Mouse (Mus musculus) intestine, postnatal 0 days (tissue): ENCODE results near the gene Slc25a23. TPM values are rescaled to one million over a fixed set of nuclear protein-coding genes. Genes with fewer than 3 reads are reported as not detected.
A peak's percentile ranks its signal among the peaks of the same experiment; 100 is the strongest.

Experiments
- ATAC-seq: fragments of 200-750 bp; cut with Nextera tagmentation; 2 replicates; pipeline ENCODE4 v1.8.0; 2017; ENCODE audit warnings: mild to moderate bottlenecking, moderate TSS enrichment, moderate library complexity
- H3K27ac ChIP-seq: fragments of 300-500 bp; sonication (generic); 2 replicates; pipeline ENCODE4 v1.5.1; 2014; ENCODE audit warnings: mild to moderate bottlenecking, low read depth, low read length, moderate library complexity
- H3K27me3 ChIP-seq: fragments of 300-500 bp; sonication (generic); replicated peaks from 2 replicates; pipeline ENCODE4 v1.6.1; 2014; ENCODE audit warnings: low read length, mixed read lengths; ENCODE audit not compliant: control insufficient read depth, insufficient read depth
- H3K36me3 ChIP-seq: fragments of 300-500 bp; sonication (generic); 2 replicates; pipeline ENCODE4 v1.6.1; 2014; ENCODE audit warnings: mild to moderate bottlenecking, moderate library complexity; ENCODE audit not compliant: control insufficient read depth, insufficient read depth
- H3K4me1 ChIP-seq: fragments of 300-500 bp; sonication (generic); replicated peaks from 2 replicates; pipeline ENCODE4 v1.6.1; 2014; ENCODE audit warnings: antibody characterized with exemption, low read length, mixed read lengths; ENCODE audit not compliant: control insufficient read depth, insufficient read depth
- H3K4me2 ChIP-seq: fragments of 300-500 bp; sonication (generic); replicated peaks from 2 replicates; pipeline ENCODE4 v1.6.1; 2014; ENCODE audit warnings: low read depth, mild to moderate bottlenecking, moderate library complexity
- H3K4me3 ChIP-seq: fragments of 300-500 bp; sonication (generic); 2 replicates; pipeline ENCODE4 v1.5.1; 2014; ENCODE audit warnings: low read depth, low read length
- H3K9ac ChIP-seq: fragments of 300-500 bp; sonication (generic); 2 replicates; pipeline ENCODE4 v1.6.1; 2014; ENCODE audit warnings: mild to moderate bottlenecking, low read depth, low read length
- H3K9me3 ChIP-seq: fragments of 300-500 bp; sonication (generic); 2 replicates; pipeline ENCODE4 v1.6.1; 2016; ENCODE audit warnings: mixed run types; ENCODE audit not compliant: control insufficient read depth
- CTCF ChIP-seq: sonication (generic); IDR thresholded peaks from 2 replicates; pipeline ENCODE4 v1.5.1; 2016; ENCODE audit warnings: low read depth, mild to moderate bottlenecking, control low read depth, antibody characterized with exemption, moderate library complexity
- WGBS: fragments of 180-500 bp; shearing (Covaris S2); extraction: QIAGEN DNeasy Blood & Tissue Kit; methylation state at CpG from one replicate; pipeline ENCODE4 v1.1.7; 2014; 5-methylcytosine and 5-hydroxymethylcytosine counted together
- polyA plus RNA-seq: library from polyadenylated mRNA; unstranded; fragments of >200 nt; fragmentation: Nextera tagmentation; extraction: Ambion mirVana; gene quantifications from 2 replicates; pipeline ENCODE4 v1.2.1, GENCODE M21; 2015

The Slc25a23 gene
- polyA plus RNA-seq, 1 experiment from 2014 or later: 5.1 TPM

- under 1% methylated on average over 22 of the region's 22 CpGs for WGBS
- Histone ChIP-seq H3K4me3 (peak overlapping the region; percentile 63), H3K4me1 (peaks cover 12% of the 10 kb centered on the region; the same call in 1 of the 2 replicates), H3K4me2 (peak overlapping the region; percentile 98), H3K27ac (peak overlapping the region; percentile 98), H3K9ac (peak overlapping the region; percentile 73), H3K9me3 (no peaks in the 10 kb centered on the region), H3K36me3 (peaks cover 19% of the 10 kb centered on the region; the same call in 1 of the 2 replicates), H3K27me3 (peaks cover 8% of the 10 kb centered on the region; the same call in 1 of the 2 replicates)
- no peak for ATAC-seq
- TF ChIP-seq CTCF: no peak
Measured at GRCm38 (mm10) chr17:57062548-57062947, 2.9 kb upstream of the Slc25a23 start.

GRCm38 (mm10) chr17:57062011-57062521 is 2.4 kb upstream of the Slc25a23 start:
- WGBS: 1% methylated on average over 38 of the region's 39 CpGs

GRCm38 (mm10) chr17:57061069-57061468 is 1.4 kb upstream of the Slc25a23 start:
- 0 out of 2 replicates have a peak overlapping the region, but pooled peaks have one; percentile 7 for H3K9ac ChIP-seq
- H3K4me1 ChIP-seq: peaks cover 12% of the 10 kb centered on the region; the same call in 1 of the 2 replicates
- H3K27ac ChIP-seq: peak overlapping the region; percentile 47
- peak overlapping the region; percentile 98 for H3K4me2 ChIP-seq
- 34% methylated on average over 10 of the region's 10 CpGs for WGBS
- TF ChIP-seq CTCF: no peak
- no peak overlapping the region for H3K4me3 ChIP-seq
- peaks cover 9% of the 10 kb centered on the region; the same call in 1 of the 2 replicates for H3K36me3 ChIP-seq
- no peaks in the 10 kb centered on the region for H3K9me3 ChIP-seq
- no peak for ATAC-seq
- H3K27me3 ChIP-seq: peaks cover 8% of the 10 kb centered on the region; the same call in 1 of the 2 replicates

More at GRCm38 (mm10) chr17:57062011-57062521, 2.4 kb upstream of the Slc25a23 start:
- Histone ChIP-seq H3K4me2 (peak overlapping the region; percentile 98), H3K4me3 (peak overlapping the region; percentile 63), H3K27ac (peak overlapping the region; percentile 98), H3K36me3 (peaks cover 19% of the 10 kb centered on the region; the same call in 1 of the 2 replicates), H3K9ac (peak overlapping the region; percentile 73), H3K9me3 (no peaks in the 10 kb centered on the region), H3K27me3 (peaks cover 8% of the 10 kb centered on the region; the same call in 1 of the 2 replicates), H3K4me1 (peaks cover 12% of the 10 kb centered on the region; the same call in 1 of the 2 replicates)
- 0 out of 2 replicates have a peak, but pooled peaks have one; percentile 12 for TF ChIP-seq CTCF
- ATAC-seq: peak; percentile 80

- H3K9ac ChIP-seq: peak overlapping the region; percentile 69; the same call in 1 of the 2 replicates
- H3K36me3 ChIP-seq: peaks cover 7% of the 10 kb centered on the region; the same call in 1 of the 2 replicates
- TF ChIP-seq CTCF: peak; percentile 81
Measured at GRCm38 (mm10) chr17:57060231-57060801, 653 bp upstream of the Slc25a23 start.

GRCm38 (mm10) chr17:57058891-57059485 is 675 bp downstream of the Slc25a23 start, which contains the start of gene Crb3:
Gene Crb3 (plus strand): TSS chr17:57059105.
- Histone ChIP-seq H3K4me1 (peaks cover 6% of the 10 kb centered on the region; the same call in 1 of the 2 replicates), H3K9me3 (no peaks in the 10 kb centered on the region), H3K4me3 (peak within 1 kb of the TSS; percentile 68), H3K27ac (0 out of 2 replicates have a peak within 1 kb of the TSS, but pooled peaks have one; percentile 76), H3K4me2 (peak within 1 kb of the TSS; percentile 98), H3K9ac (peak within 1 kb of the TSS; percentile 69), H3K36me3 (no peaks in the 10 kb centered on the region; the same call in 1 of the 2 replicates), H3K27me3 (peaks cover 8% of the 10 kb centered on the region; the same call in 1 of the 2 replicates)
- no peak for ATAC-seq
- under 1% methylated on average over 20 of the region's 22 CpGs for WGBS
- no peak for TF ChIP-seq CTCF

More at GRCm38 (mm10) chr17:57060231-57060801, 653 bp upstream of the Slc25a23 start:
- peak overlapping the region; percentile 68 for H3K4me3 ChIP-seq
- ATAC-seq: peak; percentile 78
- under 1% methylated on average over 44 of the region's 44 CpGs for WGBS
- peak overlapping the region; percentile 76 for H3K27ac ChIP-seq
- peak overlapping the region; percentile 98 for H3K4me2 ChIP-seq
- peaks cover 12% of the 10 kb centered on the region; the same call in 1 of the 2 replicates for H3K4me1 ChIP-seq
- H3K9me3 ChIP-seq: no peaks in the 10 kb centered on the region
- peaks cover 8% of the 10 kb centered on the region; the same call in 1 of the 2 replicates for H3K27me3 ChIP-seq

- H3K4me2 ChIP-seq: no peak overlapping the region
- H3K4me3 ChIP-seq: no peak overlapping the region
- ATAC-seq: no peak
- H3K9me3 ChIP-seq: no peaks in the 10 kb centered on the region
- 83% methylated on average over 3 of the region's 3 CpGs for WGBS
- no peak overlapping the region for H3K27ac ChIP-seq
- H3K9ac ChIP-seq: no peak overlapping the region
- no peak for TF ChIP-seq CTCF
- H3K4me1 ChIP-seq: peaks cover 6% of the 10 kb centered on the region; the same call in 1 of the 2 replicates
- no peaks in the 10 kb centered on the region; the same call in 1 of the 2 replicates for H3K36me3 ChIP-seq
- H3K27me3 ChIP-seq: no peaks in the 10 kb centered on the region
Measured at GRCm38 (mm10) chr17:57056246-57056645, 3.4 kb downstream of the Slc25a23 start.
